In the genomic region with DNA sequence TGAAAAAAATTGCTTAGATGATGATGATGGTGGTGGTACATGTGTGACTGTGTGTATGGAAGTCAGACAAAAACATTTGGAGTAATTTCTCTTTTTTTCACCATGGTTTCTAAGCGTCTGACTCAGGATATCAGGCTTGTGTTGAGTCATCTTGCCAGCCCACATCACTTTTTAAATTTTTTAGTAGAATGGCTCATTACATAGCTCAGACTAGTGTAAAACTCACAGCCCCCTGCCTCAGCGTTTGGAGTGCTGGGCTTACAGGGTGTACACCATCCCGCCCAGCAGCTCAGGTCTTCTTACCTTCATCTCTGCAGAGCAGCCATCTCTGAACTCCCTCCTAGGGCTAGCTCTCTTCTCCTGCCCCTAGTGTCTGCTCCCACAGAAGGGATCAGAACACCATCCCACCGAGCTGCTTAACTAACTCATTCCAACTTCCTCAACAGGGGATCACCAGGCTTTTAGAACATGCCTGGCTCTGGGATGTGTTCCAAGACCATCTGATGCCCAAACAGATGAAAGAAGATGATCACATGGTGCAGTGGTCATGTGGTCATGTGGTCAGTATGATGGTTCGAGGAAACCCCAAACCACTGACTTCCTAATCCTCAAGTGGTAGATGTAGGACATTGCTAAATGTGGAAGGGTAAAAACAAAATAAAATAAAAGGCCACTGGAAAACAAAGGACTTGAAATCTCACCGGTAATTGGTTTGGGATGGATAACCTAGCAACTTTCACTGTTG, we compare ENCODE assay signal across 17 mouse cellular contexts.
"Had no signal": no experiment of that assay in that cellular context is flagged by ENCODE, and none has a peak within 500 bp of the region (broad histone marks: within the 10 kb centered on the region; RNA-seq: fewer than 3 reads in every experiment).

No protein-coding gene starts in this region.

- H3K4me1 ChIP-seq: liver, embryonic 15.5 days; midbrain, embryonic 15.5 days had no signal

- ATAC-seq: liver, postnatal 0 days; lung, postnatal 0 days; midbrain, embryonic 13.5 days; midbrain, embryonic 15.5 days had no signal

- H3K9me3 ChIP-seq: liver, embryonic 15.5 days; lung, embryonic 15.5 days; megakaryocyte, embryonic 14.5 days; midbrain, embryonic 15.5 days; neural tube, embryonic 12.5 days had no signal

- H3K9ac ChIP-seq: liver, embryonic 15.5 days; liver, postnatal 0 days; lung, embryonic 15.5 days; midbrain, embryonic 13.5 days; midbrain, embryonic 15.5 days; neural tube, embryonic 12.5 days had no signal

- DNase-seq: liver, postnatal 0 days; lung, adult 2 months; lung, postnatal 14 days; lung, postnatal 36 days; right cerebral cortex, postnatal 14 days; thymus, adult 2 months; thymus, postnatal 25 days; thymus, postnatal 4 days had no signal

- H3K4me3 ChIP-seq: liver, embryonic 15.5 days; lung, embryonic 15.5 days; megakaryocyte, embryonic 14.5 days; midbrain, embryonic 13.5 days; midbrain, embryonic 15.5 days; neural tube, embryonic 12.5 days had no signal

- H3K27me3 ChIP-seq: lung, embryonic 15.5 days; midbrain, embryonic 15.5 days; neural tube, embryonic 12.5 days had no signal

- H3K4me2 ChIP-seq: liver, embryonic 15.5 days; lung, embryonic 15.5 days; midbrain, embryonic 11.5 days; midbrain, embryonic 13.5 days; midbrain, embryonic 15.5 days; neural tube, embryonic 12.5 days had no signal

- H3K27ac ChIP-seq: liver, embryonic 15.5 days; lung, embryonic 15.5 days; macrophage; midbrain, embryonic 13.5 days; midbrain, embryonic 15.5 days; neural tube, embryonic 12.5 days had no signal

- H3K36me3 ChIP-seq: liver, embryonic 15.5 days; lung, embryonic 15.5 days; midbrain, embryonic 13.5 days; midbrain, embryonic 15.5 days; neural tube, embryonic 12.5 days had no signal
